Mouse (Mus musculus) layer of hippocampus, postnatal 10 days (tissue): Measurements from ENCODE around the gene Slc25a13. TPM values are rescaled to one million over a fixed set of nuclear protein-coding genes. Genes with fewer than 3 reads are reported as not detected.
"Not testable (repeated sequence)": the region's sequence is repeated elsewhere in the genome, so short reads cannot be mapped to it uniquely, and the experiment has no call there.

Experiments used
- DNase-seq, 2 experiments: peaks; one replicate each; pipeline ENCODE4 v3.0.0; 2021; ENCODE audit warnings: low spot score in 2 of 2
- total RNA-seq, 2 experiments: library from RNA; stranded (reverse); gene quantifications; 2 replicates each; pipeline ENCODE4 v1.2.3; 2021

Gene Slc25a13
- total RNA-seq, 2 experiments from 2014 or later = 2.1 to 3.3 TPM

GRCm38 (mm10) chr6:6205599-6206165, 11.3 kb downstream of the Slc25a13 start:
- no peak for DNase-seq

GRCm38 (mm10) chr6:6202451-6202850, 14.5 kb downstream of the Slc25a13 start:
- no peak for DNase-seq

- no peak for DNase-seq
Observed at GRCm38 (mm10) chr6:6201977-6202376, 15.0 kb downstream of the Slc25a13 start.

GRCm38 (mm10) chr6:6199138-6199870, 17.7 kb downstream of the Slc25a13 start:
- DNase-seq = no peak

GRCm38 (mm10) chr6:6198056-6198455, 18.9 kb downstream of the Slc25a13 start:
- not testable (repeated sequence) for DNase-seq

- DNase-seq = no peak
Observed at GRCm38 (mm10) chr6:6197339-6197738, 19.6 kb downstream of the Slc25a13 start.

- no peak for DNase-seq
Observed at GRCm38 (mm10) chr6:6196527-6196926, 20.4 kb downstream of the Slc25a13 start.

GRCm38 (mm10) chr6:6194831-6195230, 22.1 kb downstream of the Slc25a13 start:
- no peak for DNase-seq

- no peak for DNase-seq
Observed at GRCm38 (mm10) chr6:6193906-6194305, 23.1 kb downstream of the Slc25a13 start.

- no peak for DNase-seq
Observed at GRCm38 (mm10) chr6:6192413-6192812, 24.6 kb downstream of the Slc25a13 start.

- DNase-seq = peak in 1 of 2 experiments; percentile 19
Observed at GRCm38 (mm10) chr6:6191596-6192337, 25.2 kb downstream of the Slc25a13 start.

- no peak for DNase-seq
Observed at GRCm38 (mm10) chr6:6188970-6189369, 28.0 kb downstream of the Slc25a13 start.

GRCm38 (mm10) chr6:6186468-6186867, 30.5 kb downstream of the Slc25a13 start:
- no peak for DNase-seq

GRCm38 (mm10) chr6:6185735-6186068, 31.3 kb downstream of the Slc25a13 start:
- DNase-seq = no peak

- no peak for DNase-seq
Observed at GRCm38 (mm10) chr6:6184921-6185734, 31.8 kb downstream of the Slc25a13 start.

GRCm38 (mm10) chr6:6183601-6184000, 33.4 kb downstream of the Slc25a13 start:
- no peak for DNase-seq

- no peak for DNase-seq
Observed at GRCm38 (mm10) chr6:6182191-6182590, 34.8 kb downstream of the Slc25a13 start.

GRCm38 (mm10) chr6:6178341-6178740, 38.6 kb downstream of the Slc25a13 start:
- not testable (repeated sequence) for DNase-seq

- DNase-seq = no peak
Observed at GRCm38 (mm10) chr6:6175350-6175971, 41.5 kb downstream of the Slc25a13 start.

- DNase-seq = no peak
Observed at GRCm38 (mm10) chr6:6173935-6174561, 42.9 kb downstream of the Slc25a13 start.
